Mouse (Mus musculus) adrenal gland, adult 8-10 months (tissue): ENCODE results near the gene Hoxd12. TPM values are rescaled to one million over a fixed set of nuclear protein-coding genes. Genes with fewer than 3 reads are reported as not detected.

Source experiments
- DNase-seq: peaks from one replicate; pipeline ENCODE4 v3.0.0; 2022
- total RNA-seq, 4 experiments: library from RNA; stranded (reverse); gene quantifications; 2 replicates each; pipeline ENCODE4 v1.2.4; 2022

The Hoxd12 gene
- total RNA-seq, 4 experiments from 2014 or later: not detected

- DNase-seq: no peak
Measured at GRCm38 (mm10) chr2:74709465-74710419, 34.9 kb downstream of the Hoxd12 start.

DNA sequence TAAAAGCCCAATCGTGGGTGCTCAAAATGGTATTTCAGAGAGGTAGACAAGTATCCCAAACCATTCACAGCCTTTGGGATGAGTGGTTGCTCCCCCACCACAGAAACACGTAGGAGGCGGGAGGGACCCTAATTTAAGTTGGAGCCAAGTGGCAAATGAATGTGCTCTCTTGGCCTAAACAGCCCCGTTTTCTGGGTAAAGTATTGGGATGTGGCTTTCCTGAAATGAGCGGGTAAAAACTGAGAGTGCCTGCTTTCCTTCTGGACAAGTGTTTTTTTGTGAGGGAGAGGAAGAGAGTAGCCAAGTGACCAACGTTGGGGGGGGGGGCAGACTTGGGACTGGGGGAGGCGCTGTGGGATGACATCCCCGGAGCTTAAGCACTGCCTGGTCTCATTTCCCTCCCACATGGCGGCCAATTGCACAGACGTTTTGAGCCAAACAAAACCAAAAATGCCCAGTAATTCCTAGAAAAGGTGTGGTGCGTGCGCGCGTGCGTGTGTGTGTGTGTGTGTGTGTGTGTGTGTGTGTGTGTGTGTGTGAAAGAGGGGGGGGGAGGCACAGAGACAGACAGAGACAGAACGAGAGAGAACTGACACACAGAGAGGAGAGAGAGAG is 36.2 kb downstream of the Hoxd12 start:
- DNase-seq: no peak

DNA sequence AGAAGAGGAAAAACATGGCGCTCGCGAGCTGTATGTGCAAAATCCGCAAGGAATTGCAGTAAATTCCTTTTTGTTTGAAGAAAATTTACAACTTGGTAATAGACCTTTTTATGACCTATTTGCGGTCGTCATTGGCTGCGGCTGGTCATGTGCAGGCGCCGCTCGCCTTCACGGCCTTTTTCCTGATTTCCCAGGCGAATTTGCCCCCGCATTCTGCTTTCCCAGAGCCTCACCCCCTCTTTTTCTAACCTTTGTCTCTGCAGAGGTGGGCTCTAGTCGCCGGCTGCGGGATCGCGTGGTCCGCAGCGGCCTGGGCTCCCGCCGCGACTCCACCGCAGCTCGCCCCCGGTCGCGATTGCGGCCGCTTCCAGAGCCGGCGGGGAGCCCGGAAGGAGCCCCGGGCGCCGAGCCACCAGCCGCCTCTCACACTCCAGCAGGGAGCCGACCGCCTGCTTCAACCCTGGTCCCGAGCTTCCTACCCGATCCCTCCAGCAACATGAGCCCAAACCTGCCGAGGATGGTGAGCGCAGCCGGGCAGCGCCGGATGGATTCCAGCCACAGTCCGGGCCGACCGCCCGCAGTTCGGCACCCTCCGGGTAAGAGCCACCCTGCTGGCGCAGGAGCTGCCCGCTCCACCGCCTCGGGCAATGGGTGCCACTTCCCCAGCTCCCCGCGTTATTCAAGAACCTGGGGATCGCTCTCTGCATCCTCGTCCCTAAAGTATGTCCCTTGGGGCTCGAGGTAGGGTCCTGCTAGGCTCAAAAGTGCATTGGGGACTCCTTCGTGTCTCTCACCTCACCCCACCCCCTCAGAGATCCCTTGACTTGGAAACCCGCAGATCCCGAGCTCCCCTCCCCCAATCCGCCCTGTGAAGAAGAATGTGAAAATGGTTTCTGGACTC is 37.2 kb downstream of the Hoxd12 start, which contains the start of the genes Hoxd3 and Hoxd4:
Gene Hoxd3 (plus strand): TSS at position 207 of the 901 bp plus-strand sequence.
Gene Hoxd4 (plus strand): TSS at position 209 of the 901 bp plus-strand sequence.
- DNase-seq: peak; percentile 55

- no peak for DNase-seq
Measured at GRCm38 (mm10) chr2:74713239-74714150, 38.7 kb downstream of the Hoxd12 start.

DNA sequence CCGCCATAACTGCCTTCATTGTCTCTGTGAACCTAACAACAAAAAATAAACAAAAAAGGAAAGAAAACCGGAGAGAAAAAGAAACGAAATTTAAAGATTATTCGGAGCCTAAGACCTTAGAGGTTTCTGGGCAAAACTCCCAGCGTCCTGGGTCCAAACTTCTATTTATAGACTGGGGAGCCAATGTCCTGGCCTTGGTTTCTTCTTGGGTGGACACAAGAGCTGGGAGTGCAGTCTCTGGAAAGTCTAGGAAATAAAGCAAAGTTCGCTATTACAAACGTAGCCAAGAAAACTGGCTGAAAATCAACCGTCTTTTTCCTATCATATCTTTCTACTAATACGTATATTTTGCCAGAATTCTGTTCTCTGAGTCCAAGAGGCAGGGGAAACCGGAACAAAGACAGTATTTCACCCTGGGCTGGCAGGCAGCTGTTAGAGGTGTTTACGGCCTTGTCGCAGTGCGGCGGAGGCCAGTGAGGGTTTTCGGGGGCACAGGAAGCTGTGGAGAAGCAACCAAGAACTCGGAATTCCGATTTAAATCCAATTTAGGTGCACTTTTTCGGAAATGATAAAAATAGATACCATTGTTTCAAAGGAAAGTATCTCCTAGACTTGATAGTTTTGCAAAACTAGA is 39.5 kb downstream of the Hoxd12 start:
- no peak for DNase-seq

- peak; percentile 45 for DNase-seq
Measured at GRCm38 (mm10) chr2:74714881-74715280, 40.1 kb downstream of the Hoxd12 start.

- peak; percentile 88 for DNase-seq
Measured at GRCm38 (mm10) chr2:74715504-74716241, 40.9 kb downstream of the Hoxd12 start.

DNA sequence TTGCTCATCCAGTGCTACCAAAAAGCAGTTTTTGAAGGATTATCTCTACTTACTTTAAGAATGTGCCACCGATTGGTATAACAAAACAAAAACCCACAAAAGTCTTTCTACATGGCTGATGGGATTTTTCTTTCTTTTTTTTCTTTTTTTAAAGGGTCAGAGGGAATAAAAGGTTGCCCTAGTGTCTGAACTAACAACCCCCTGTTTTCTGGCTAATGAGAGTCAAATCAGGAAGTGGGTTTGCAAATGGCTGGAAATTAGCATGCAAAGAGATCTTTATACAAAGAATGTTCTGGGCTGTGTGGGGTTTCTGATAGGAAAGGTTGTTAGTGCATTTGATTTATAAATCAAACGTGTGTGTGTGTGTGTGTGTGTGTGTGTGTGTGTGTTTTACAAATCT is 45.6 kb downstream of the Hoxd12 start:
- DNase-seq: no peak

- DNase-seq: no peak
Measured at GRCm38 (mm10) chr2:74720955-74721491, 46.2 kb downstream of the Hoxd12 start.

GRCm38 (mm10) chr2:74721882-74722281 is 47.1 kb downstream of the Hoxd12 start:
- no peak for DNase-seq

GRCm38 (mm10) chr2:74722949-74723348 is 48.1 kb downstream of the Hoxd12 start:
- DNase-seq: no peak

GRCm38 (mm10) chr2:74724244-74725015 is 49.6 kb downstream of the Hoxd12 start:
- DNase-seq: no peak

DNA sequence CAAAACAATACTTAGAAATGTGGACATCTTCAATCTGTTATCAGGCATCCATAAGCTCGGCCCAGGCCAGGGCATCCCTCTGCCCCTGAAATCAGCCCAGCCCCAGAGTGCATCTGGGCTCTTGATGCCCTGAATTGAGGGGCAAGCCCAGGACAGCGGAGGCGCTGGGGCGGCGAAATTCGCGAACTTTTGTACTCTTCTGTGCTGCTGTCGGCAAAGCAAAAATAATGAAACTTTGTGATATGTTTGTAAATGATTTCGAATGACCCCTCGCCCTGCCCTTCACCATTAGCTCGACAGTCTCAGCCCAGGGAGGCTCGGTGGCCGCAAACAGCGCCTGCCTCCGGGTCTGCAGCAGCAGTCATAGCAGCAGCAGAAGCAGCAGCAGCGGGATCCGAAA is 50.4 kb downstream of the Hoxd12 start:
- no peak for DNase-seq

- no peak for DNase-seq
Measured at GRCm38 (mm10) chr2:74726551-74726950, 51.7 kb downstream of the Hoxd12 start, which contains the start of gene Gm28230. Gm28230 (plus strand) TSS chr2:74726728.

- DNase-seq: no peak
Measured at GRCm38 (mm10) chr2:74726973-74727639, 52.3 kb downstream of the Hoxd12 start.
